Mouse (Mus musculus): ENCODE data around the gene Msi2. TPM values are rescaled to one million over a fixed set of nuclear protein-coding genes. Genes with fewer than 3 reads are reported as not detected.

The Msi2 gene
- total RNA-seq, 1 experiment from 2014 or later = 72.0 TPM

DNA sequence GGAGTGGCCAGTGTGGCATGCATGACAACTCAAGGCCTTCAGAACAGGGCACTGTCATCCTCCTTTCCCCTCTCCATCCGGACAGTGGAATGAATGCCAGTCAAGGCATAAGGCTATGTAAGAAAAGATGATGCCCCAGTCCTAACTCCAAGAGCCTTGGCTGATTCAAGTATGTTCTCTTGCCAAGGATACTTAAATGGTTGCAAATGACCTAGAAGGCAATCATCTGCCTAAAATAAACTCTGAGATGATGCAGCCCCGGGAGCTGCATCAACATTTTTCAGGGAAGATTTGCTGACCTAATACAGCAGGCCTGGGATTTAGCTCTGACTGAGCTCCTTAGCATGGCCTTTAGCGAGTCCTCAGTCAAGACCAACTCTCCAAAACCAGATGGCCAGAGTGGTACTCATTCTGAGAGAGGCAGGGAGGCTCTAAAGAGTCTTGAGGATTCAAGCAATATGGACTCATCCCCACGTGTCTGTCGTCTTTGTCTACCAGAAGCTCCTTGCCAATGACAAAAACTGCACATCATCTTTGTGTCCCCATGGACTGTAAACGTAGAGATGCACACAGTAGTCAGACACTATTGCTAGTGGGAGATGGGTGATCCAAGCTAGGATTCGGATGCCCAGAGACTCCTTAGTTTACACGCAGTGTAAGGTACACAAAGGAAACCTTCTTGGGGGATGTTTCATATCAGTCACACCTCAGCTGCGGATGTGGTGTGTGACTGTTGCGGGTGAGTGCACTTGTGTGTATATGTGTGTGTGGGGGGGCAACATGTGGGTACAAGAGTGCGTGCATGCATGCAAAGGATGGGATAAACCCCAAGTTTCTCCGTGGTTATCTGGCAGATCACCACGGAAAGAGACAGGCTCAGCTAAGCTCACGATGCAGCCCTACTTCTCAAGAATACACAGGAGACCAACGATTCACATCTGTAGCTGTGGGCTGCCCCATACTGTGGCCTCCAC, 176.4 kb downstream of the Msi2 start:
- ATAC-seq (replicated peaks; ENCODE audit: insufficient number of reproducible peaks, low FRiP score, low TSS enrichment, poor library complexity, severe bottlenecking) = no peak

DNA sequence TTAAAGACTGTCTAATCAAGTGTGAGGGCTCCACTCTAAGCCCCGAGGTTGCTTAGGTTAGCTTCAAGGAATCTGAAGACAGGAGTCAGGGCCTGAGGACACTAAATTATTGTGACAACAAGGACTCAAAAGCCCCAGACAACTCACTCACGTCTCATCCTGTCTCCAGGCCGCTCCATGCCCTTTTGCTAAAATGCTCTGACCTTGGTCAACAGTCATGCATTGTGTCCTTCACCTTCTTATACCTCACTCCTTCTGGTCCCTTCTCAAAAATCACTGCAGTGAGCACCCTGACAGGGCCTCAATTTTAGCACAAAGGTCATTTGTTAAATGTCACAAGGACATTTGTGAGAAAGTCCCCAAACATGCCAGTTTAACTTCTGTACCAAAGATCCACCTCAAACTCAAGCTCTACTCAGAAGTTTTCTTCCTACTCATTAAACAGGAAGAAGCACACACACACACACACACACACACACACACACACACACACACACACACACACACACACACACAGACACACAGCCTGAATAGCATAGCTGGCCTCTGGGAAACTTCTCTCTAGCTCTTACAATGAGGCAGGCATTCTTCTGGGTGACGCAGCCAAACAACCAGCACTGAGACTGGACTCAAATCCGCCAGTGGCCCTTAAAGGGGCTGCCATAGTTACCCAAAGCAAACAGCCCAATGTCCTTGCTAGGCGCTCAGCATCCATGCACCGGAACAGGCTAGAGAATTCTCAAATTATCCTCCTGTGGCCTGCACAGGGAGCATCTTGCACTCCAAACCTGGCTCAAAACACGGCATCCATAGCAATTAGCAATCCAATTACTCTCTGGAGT, 178.5 kb downstream of the Msi2 start:
- no peak for ATAC-seq (replicated peaks; ENCODE audit: insufficient number of reproducible peaks, low FRiP score, low TSS enrichment, poor library complexity, severe bottlenecking)

DNA sequence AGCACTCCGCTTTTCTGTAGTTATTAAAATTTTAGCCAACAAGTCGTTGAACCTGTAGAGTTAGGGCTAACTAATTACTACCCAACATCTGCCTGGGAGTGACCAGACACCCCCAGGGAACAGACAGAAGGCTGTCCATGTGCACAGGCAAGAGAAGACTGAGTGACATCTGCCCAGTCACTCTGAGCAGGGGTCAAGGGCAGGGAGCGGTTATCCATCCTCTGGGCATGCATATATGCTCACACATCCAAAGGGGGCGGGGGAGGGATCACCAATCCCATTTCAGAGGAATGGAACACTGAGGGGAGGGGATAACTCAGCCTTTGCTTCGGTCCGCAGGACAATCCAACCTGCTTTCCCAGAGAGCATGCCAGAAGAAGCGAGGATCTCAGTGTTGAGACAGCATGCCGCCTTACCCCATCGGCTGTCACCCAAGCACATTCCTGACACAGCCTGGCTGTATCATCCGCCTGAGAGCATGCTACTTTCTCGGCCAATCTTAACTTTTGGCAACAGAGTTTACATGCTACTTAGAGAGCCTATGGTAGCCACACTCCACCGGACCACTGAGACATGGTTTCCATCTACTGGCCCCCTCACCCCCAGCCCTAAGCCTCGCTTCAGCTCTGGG, 179.5 kb downstream of the Msi2 start:
- ATAC-seq (replicated peaks; ENCODE audit: insufficient number of reproducible peaks, low FRiP score, low TSS enrichment, poor library complexity, severe bottlenecking) = no peak

DNA sequence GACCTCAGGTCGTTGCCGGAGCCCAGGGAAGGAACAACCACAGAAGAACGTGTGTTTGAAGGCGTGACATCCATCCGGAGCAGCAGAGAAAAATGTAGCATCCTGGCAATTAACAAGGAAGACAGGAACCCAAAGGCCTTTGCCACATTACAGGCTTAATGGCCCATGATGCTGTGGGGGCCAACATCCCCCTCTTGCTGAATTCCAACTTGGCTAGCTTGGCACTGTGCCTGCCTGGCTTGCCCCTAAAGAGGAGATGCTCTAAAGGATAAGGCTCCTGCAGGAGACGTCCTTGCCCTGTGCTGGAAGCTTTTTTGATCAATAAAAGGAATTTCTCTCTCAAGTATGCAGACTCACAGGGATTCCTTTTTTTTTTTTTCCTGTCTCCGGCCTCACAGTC, 181.0 kb downstream of the Msi2 start:
- no peak for ATAC-seq (replicated peaks; ENCODE audit: insufficient number of reproducible peaks, low FRiP score, low TSS enrichment, poor library complexity, severe bottlenecking)

DNA sequence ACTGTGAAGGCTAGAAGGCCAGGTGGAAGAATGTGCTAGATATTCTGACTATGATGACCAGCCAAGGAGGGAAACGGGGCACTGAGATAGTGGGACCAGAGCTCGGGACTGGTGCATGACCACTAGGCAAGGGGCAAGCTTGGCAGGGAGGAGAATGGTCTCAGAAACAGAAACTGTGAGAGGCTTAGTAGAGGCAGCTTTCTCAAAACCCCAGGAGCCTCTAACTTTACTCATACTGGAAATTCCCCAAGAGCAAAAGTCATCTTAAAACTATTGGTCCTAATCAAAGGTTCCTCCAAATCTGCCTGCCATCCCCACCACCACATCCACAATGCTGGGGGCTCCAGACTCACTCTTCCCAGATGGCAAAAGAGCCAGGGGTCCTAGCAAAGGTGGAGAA, 181.5 kb downstream of the Msi2 start:
- no peak for ATAC-seq (replicated peaks; ENCODE audit: insufficient number of reproducible peaks, low FRiP score, low TSS enrichment, poor library complexity, severe bottlenecking)

DNA sequence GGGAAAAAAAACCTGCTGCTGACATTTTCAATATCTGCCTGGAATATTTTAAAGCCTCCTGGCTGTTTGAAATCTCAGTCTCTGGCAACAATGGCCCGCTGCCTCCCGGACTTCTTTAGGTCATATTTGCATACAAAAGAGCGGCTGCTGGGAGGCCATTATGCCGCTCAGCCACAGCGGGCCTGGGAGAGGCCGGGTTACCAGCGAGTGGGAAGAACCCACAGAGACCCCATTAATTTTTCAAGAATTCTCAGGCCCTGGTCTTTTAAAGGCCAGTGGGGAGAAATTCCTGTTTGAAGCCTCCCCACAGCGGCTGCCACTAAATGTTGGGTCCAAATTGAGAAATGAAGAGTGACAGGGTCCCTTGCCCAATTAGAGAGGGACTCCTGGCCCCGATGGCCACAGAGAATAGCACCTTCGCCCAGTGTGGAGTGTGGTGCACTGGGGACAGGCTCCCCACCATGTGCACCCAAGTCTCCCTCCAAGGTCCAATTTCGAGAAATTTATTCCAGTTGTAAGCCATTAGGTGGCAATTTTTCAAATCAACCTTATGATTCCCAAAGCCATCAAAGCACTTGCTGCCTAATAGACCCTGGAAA, 183.9 kb downstream of the Msi2 start:
- no peak for ATAC-seq (replicated peaks; ENCODE audit: insufficient number of reproducible peaks, low FRiP score, low TSS enrichment, poor library complexity, severe bottlenecking)

DNA sequence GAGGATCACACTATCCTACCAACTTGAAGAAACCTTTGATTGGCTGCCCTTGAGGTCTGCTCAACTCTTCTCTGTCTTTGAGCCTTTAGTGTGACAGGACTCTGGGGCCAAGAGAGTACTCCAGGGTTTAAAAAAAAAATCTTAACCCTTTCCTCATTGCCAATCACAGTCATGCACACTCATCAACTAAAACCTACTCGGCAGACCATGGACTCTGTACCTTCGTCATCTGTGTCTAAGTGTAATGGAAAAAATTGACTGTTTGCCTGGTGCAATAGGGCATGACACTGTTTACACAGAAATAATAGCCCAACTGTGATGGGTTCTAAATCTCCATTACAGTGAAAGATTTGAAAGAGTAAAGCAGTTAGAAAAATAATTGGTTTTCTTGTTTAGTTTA, 186.3 kb downstream of the Msi2 start:
- no peak for ATAC-seq (replicated peaks; ENCODE audit: insufficient number of reproducible peaks, low FRiP score, low TSS enrichment, poor library complexity, severe bottlenecking)

DNA sequence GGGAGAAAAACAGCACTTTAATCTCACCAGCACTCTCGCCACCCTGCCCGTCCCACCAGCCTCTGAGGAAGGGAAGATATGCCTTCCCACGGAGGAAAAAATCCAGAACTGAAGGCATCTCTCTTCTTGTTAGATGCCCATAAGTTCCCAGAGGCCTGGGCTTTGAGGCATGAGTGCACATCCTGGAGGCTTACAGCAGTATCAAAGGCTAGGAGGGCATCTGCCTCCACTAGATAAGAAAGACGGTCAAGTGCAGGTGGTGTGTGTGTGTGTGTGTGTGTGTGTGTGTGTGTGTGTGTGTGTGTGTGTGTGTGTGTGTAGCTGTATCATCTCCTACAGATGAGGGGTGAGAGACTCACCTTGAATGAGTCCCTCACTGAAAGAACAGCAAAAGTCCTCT, 188.3 kb downstream of the Msi2 start:
- ATAC-seq (replicated peaks; ENCODE audit: insufficient number of reproducible peaks, low FRiP score, low TSS enrichment, poor library complexity, severe bottlenecking) = no peak

DNA sequence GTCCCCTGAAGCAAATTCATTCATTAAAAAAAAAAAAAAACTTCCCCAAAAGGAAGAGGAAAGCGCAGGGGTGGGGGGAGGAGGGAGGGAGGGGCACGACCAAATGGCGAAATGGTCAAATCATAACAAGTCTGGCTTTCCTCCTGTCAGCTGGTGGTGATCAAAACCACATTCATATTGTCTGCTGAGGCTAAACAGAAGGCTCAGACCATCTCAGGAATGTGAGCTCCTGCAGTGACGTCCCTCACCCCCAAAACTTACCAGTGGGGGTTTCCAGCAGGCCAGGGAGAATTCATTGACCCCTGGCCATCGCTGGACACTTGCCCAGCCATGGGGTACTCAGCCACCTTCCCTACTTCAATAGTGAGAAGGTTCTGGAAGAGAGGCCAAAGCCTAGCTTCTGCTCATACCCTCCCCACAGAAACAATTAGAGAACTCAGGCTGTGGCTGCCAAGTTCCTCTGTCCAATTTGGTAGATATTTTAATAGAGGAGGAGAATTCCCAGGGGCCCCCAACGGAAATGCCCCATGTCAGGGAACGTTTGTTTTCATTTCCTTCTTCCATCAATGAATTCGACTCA, 189.7 kb downstream of the Msi2 start:
- no peak for ATAC-seq (replicated peaks; ENCODE audit: insufficient number of reproducible peaks, low FRiP score, low TSS enrichment, poor library complexity, severe bottlenecking)

DNA sequence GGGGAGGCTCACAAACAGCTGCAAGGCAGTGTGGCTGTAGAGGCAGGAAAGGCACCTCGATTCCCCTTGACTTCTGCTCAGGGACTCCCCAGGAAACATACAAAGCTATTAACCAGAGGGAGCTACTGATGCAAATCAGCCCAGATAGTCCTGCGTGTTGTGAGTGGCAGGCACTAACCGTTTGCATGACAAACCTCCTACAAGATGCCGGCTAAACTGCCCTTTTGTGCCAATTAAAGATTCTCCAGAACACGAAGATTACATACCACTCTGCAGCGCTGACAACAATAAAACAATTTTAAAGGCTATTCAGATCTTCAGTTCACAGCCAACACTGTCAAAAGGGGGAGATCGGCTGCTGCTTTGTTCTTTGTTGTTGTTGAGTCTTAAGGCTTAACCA, 191.6 kb downstream of the Msi2 start:
- no peak for ATAC-seq (replicated peaks; ENCODE audit: insufficient number of reproducible peaks, low FRiP score, low TSS enrichment, poor library complexity, severe bottlenecking)

DNA sequence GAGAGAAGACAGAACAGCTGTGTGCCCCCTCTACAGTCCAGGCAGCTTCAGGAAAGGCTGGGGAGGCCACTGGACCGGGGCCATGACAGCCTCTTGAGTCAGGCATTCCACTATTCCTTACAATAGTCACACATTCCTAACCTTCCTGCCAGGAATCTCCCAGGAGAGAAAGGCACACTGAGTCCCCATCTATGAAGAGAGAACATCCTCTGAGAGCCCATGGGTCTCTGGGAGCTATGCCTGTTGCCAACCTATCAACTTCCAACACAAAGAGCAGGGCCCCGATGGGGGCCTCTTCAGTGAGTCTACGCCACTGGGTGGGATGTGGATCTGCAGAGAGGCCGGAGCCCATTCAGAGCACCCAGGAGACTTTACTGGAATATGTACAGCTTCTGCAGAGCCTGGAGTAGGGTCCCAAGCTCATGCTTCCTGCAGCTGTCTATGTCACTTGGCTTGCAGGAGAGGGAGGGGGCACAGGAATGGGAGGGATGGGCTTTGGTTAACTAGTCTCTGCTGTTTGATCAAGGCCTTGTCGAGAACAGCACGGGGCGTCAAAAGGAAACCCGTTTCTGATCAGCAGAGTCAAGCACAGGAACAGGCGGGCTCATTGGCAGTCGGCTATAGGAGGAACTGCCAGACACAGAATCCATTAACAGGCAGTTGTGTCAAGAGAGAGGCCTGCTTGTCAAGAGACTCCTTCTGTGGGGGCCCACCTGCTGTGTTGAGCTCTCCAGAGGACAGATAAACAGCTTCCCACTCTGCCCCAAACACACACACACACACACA, 193.3 kb downstream of the Msi2 start:
- ATAC-seq (replicated peaks; ENCODE audit: insufficient number of reproducible peaks, low FRiP score, low TSS enrichment, poor library complexity, severe bottlenecking) = no peak

DNA sequence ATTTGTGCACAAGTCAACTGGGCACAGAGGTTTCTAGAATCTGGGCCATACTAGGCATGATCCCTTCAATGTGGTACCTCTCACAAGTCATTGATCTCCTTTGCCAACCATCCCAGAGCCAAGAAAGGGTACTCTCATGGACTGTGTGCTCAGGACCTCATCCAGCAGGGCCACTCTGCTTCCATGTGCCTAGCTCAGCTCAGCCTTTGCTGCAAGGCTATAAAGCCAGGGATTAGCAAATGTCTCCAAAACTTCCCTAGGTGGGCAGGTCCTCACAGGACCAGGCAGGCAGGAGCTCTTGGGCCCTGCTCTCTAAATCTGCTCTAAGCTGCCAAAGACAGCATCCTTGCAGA, 193.9 kb downstream of the Msi2 start:
- ATAC-seq (replicated peaks; ENCODE audit: insufficient number of reproducible peaks, low FRiP score, low TSS enrichment, poor library complexity, severe bottlenecking) = no peak

DNA sequence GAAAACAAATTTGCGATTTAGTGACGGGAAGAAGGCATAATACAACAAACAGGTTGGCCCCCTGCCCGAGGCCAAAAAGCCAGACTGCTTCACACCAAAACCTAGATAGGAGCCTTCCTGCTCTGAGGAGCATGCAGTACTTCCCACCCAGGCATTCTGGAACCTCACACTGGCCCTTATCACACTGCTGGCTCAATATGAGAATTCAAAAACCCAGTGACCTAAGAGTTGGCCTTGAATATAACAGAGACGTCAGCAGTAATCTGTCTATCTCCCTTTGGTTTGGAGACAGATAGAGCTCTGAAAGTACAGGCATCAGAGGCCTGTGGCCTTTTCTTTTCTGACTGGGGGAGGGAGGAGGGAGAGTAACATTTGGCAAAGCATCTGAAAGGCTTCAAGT, 194.4 kb downstream of the Msi2 start:
- no peak for ATAC-seq (replicated peaks; ENCODE audit: insufficient number of reproducible peaks, low FRiP score, low TSS enrichment, poor library complexity, severe bottlenecking)

DNA sequence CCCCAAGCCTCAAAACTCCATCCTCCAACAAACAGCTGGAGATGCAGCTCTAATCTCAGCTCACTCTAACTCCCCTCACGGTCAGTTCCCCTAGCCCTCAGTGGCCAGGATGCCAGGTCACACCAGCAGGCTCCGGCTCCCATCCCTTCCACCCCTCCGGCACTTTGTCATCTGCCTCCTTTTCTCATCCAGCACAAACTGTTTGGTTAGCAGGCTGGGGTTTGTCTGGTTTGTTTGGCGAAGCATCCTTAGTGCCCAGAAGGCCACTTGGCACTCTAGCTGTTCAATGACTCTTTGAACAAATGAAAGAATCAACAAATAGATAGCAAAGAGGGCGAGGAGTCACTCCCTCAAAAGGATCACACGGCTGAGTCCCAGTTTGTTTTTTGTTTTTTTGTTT, 194.8 kb downstream of the Msi2 start:
- ATAC-seq (replicated peaks; ENCODE audit: insufficient number of reproducible peaks, low FRiP score, low TSS enrichment, poor library complexity, severe bottlenecking) = no peak

DNA sequence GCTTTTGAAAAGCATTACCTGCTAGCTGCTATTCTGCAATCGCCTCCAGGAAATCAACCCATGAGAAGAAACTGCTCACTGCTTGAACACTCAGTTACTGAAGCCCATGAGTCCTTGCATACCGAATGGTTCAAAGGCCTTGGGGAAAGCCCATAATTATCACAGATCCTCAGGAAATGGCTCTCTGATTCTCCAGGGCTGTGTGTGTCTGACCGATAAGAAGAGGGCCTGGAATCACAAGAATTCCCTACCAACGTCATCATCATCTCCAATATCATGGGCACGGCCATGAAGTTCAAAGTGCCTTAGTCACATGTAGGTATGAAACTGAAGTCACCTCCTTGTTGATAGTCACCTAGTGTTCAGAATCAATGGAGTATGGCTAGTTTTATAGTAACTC, 196.2 kb downstream of the Msi2 start:
- ATAC-seq (replicated peaks; ENCODE audit: insufficient number of reproducible peaks, low FRiP score, low TSS enrichment, poor library complexity, severe bottlenecking) = no peak

DNA sequence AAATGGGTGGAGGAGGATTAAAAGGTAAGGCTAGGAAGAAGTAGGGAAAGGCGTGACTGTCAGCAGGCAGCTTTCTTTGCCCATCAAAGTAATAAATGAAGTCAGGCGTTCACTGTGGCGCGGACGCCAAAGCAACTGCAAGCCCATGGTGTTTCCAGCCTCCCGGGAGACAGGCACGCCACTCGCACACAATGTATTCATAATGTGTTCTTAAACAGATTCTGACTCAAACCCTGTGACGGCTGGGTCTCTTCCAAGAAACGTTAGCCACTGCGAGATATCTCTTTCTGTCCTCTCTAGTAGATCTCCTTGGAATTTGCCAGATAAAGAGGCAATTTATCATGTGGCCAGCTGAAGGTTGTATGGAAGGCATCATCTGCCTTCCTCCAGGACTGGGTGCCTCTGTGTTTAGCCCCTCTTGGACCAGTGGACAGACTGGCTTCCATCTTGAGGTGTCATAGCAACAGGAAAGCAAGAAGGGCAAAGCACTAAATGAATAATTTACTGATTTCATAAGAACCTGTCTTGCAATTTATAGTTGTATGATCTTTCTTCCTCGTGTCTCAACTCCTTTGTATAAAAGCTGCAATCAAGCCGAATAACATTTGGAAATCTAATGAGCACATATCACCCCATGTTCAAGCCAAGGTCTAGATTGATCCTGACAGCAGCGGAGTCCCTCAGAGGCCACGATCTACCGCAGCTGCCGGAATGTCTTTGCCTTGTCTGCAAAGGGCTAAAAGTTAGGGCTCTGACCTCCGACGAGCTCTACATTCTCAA, 197.2 kb downstream of the Msi2 start:
- ATAC-seq (replicated peaks; ENCODE audit: insufficient number of reproducible peaks, low FRiP score, low TSS enrichment, poor library complexity, severe bottlenecking) = no peak

DNA sequence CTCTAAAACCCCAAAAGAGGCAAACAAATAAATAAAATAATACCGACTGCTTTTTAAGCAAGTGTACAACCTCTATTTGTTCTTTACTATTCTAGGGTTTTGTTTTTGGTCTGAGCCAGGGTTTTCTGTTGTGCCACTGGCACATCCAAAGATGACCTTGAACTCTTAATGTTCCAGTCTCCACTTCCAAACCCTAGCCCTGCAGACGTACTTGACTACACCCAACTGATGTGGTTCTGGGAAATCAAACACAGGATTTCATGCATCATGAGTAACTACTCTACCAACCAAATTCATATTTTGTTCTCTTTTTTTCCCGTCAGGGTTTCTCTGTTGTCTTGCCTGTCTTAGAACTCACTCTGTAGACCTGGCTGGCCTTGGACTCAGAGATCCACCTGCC, 200.0 kb downstream of the Msi2 start:
- no peak for ATAC-seq (replicated peaks; ENCODE audit: insufficient number of reproducible peaks, low FRiP score, low TSS enrichment, poor library complexity, severe bottlenecking)

Measured in monocyte, adult 5-6 weeks (primary cell).